Mouse (Mus musculus): ENCODE data around the gene Sin3a. TPM values are rescaled to one million over a fixed set of nuclear protein-coding genes. Genes with fewer than 3 reads are reported as not detected.

Sin3a gene
- polyA plus RNA-seq, 1 experiment from 2014 or later, result 33.8 TPM

DNA sequence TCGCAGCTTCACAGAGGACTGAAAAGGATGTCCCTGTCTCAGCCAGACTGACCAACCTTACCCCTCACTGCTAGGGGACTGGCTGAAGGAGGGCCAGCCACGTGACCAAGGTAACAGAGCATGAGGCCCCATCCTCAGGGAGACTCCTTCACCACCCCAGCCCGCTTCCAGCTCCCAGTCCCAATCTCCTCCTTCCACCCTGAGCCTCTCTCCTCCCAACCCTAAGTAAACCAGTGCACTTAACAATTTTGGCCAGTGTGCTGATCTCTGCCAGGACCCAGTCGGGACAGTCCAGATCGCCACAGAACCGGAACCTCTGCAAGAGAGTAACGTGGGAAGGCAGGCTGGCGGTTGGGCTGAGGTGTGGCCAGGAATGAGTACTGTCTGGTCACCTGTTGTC lies 85.0 kb downstream of the Sin3a start:
- Histone ChIP-seq H3K36me3 (ENCODE audit: poor library complexity, severe bottlenecking) (peaks cover 18% of the 10 kb centered on the region), H3K4me2 (peak overlapping the region; percentile 79), H3K4me3 (peak overlapping the region; percentile 86; the same call in 1 of the 2 replicates), H3K4me1 (peaks cover 15% of the 10 kb centered on the region), H3K9me3 (replicated peaks) (no peaks in the 10 kb centered on the region), H3K9ac (0 out of 2 replicates have a peak overlapping the region, but pooled peaks have one; percentile 6), H3K27me3 (peaks cover 5% of the 10 kb centered on the region; the same call in 1 of the 2 replicates), H3K27ac (no peak overlapping the region)
- 85% methylated on average over 8 of the region's 8 CpGs for WGBS
- ATAC-seq, result no peak

GRCm38 (mm10) chr9:57157499-57157898 lies 85.7 kb downstream of the Sin3a start:
- Histone ChIP-seq H3K9me3 (replicated peaks) (no peaks in the 10 kb centered on the region), H3K27me3 (peaks cover 5% of the 10 kb centered on the region; the same call in 1 of the 2 replicates), H3K4me3 (peak overlapping the region; percentile 86), H3K4me2 (peak overlapping the region; percentile 79), H3K9ac (peak overlapping the region; percentile 85), H3K4me1 (peaks cover 15% of the 10 kb centered on the region), H3K36me3 (ENCODE audit: poor library complexity, severe bottlenecking) (peaks cover 18% of the 10 kb centered on the region), H3K27ac (no peak overlapping the region)
- no peak for ATAC-seq
- WGBS, result 29% methylated on average over 13 of the region's 13 CpGs

DNA sequence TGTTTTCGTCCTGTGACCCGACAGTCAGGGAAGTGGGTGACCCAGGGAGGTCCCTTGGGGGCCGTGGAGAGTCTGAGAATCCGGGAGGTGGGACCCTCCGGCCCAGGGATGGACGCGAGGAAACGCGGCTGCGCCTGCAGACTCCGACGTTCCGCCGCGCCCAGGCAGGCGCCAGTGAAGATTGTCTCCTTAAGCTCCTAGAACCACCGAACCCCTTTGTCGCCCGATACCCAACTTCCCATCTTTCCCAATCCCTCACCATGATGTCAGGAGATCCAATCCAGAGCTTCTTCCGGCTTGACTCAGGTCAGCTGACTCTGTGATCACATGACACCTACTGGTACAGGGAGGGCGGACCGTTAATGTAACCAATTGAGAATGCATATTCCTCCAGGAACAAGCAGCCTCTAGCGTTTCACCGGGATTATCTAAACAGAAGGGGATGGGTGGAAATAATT lies 86.2 kb downstream of the Sin3a start, which contains the start of gene Commd4:
TSS of gene Commd4 (minus strand) at position 319 of the 458 bp plus-strand sequence.
- Histone ChIP-seq H3K9ac (peak within 1 kb of the TSS; percentile 85), H3K27me3 (peaks cover 5% of the 10 kb centered on the region; the same call in 1 of the 2 replicates), H3K4me2 (peak within 1 kb of the TSS; percentile 79), H3K36me3 (ENCODE audit: poor library complexity, severe bottlenecking) (peaks cover 18% of the 10 kb centered on the region), H3K4me3 (peak within 1 kb of the TSS; percentile 86), H3K4me1 (peaks cover 15% of the 10 kb centered on the region), H3K27ac (peak within 1 kb of the TSS; percentile 51), H3K9me3 (replicated peaks) (no peaks in the 10 kb centered on the region)
- under 1% methylated on average over 24 of the region's 24 CpGs for WGBS
- ATAC-seq, result peak; percentile 96

- H3K9ac ChIP-seq, result peak overlapping the region; percentile 85
- H3K4me1 ChIP-seq, result peaks cover 15% of the 10 kb centered on the region
- no peaks in the 10 kb centered on the region for H3K9me3 ChIP-seq (replicated peaks)
- peaks cover 18% of the 10 kb centered on the region for H3K36me3 ChIP-seq (ENCODE audit: poor library complexity, severe bottlenecking)
- peak overlapping the region; percentile 79 for H3K4me2 ChIP-seq
- no peak overlapping the region; the same call in 1 of the 2 replicates for H3K27ac ChIP-seq
- WGBS, result 43% methylated on average over 11 of the region's 11 CpGs
- peak overlapping the region; percentile 86 for H3K4me3 ChIP-seq
- ATAC-seq, result peak; percentile 43
- H3K27me3 ChIP-seq, result peaks cover 5% of the 10 kb centered on the region; the same call in 1 of the 2 replicates
Observed at GRCm38 (mm10) chr9:57158506-57158905, 86.7 kb downstream of the Sin3a start.

- no peaks in the 10 kb centered on the region for H3K36me3 ChIP-seq (ENCODE audit: poor library complexity, severe bottlenecking)
- H3K4me2 ChIP-seq, result no peak overlapping the region
- no peak overlapping the region for H3K4me3 ChIP-seq
- H3K4me1 ChIP-seq, result peaks cover 3% of the 10 kb centered on the region
- no peak for ATAC-seq
- peaks cover 5% of the 10 kb centered on the region; the same call in 1 of the 2 replicates for H3K27me3 ChIP-seq
- WGBS, result 26% methylated on average over 3 of the region's 3 CpGs
- no peaks in the 10 kb centered on the region for H3K9me3 ChIP-seq (replicated peaks)
- H3K27ac ChIP-seq, result no peak overlapping the region
- no peak overlapping the region for H3K9ac ChIP-seq
Observed at GRCm38 (mm10) chr9:57162496-57162895, 90.7 kb downstream of the Sin3a start.

DNA sequence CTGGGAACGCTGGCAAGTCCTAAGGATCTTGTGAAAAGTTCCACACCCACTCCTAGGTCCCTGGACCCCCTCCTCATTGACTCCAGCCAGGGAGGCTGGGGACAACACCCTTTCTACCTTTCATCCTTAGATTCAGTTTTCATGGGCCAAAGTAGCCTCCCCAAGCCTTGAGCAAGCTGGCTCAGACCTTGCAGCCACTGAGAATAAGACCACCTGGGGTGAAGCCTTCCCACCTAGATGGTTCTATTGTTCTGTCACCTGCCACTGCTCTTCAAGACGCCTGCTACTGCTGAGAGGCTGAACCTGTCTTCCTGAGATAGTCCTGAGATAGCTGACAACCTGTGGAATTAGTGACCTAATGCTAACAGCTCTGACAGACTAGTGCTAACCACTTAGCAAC lies 91.3 kb downstream of the Sin3a start:
- H3K4me2 ChIP-seq, result no peak overlapping the region
- H3K9me3 ChIP-seq (replicated peaks), result no peaks in the 10 kb centered on the region
- WGBS, result 43% methylated on average over 2 of the region's 2 CpGs

DNA sequence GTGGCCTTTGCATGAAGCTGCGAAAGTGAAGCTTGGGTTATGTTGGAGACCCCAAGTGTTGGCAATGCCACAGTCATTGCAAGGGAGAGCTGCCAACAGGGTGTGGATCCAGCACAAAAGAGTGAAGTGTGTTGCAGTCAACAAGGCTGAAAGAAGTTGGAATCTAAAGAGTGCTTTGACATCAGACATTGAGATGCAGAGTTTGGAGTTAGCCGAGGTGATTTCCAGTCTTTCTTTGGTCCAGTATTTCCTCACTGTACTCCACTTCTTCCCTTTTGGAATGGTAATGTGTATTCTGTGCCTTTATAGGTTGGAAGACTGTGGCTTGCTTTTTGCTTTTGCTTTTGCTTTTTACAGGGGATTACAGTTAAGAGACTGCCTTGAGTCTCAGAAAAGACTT lies 94.3 kb downstream of the Sin3a start:
- Histone ChIP-seq H3K4me1 (no peaks in the 10 kb centered on the region), H3K27me3 (0 out of 2 replicates have a peak, but pooled peaks cover 3% of the 10 kb centered on the region), H3K36me3 (ENCODE audit: poor library complexity, severe bottlenecking) (no peaks in the 10 kb centered on the region), H3K9me3 (replicated peaks) (no peaks in the 10 kb centered on the region), H3K27ac (no peak overlapping the region), H3K4me2 (no peak overlapping the region), H3K4me3 (no peak overlapping the region), H3K9ac (no peak overlapping the region)
- 85% methylated on average over 2 of the region's 2 CpGs for WGBS
- ATAC-seq, result no peak

More for the DNA sequence above, 91.3 kb downstream of the Sin3a start:
- no peak overlapping the region for H3K4me3 ChIP-seq
- H3K27me3 ChIP-seq, result peaks cover 5% of the 10 kb centered on the region; the same call in 1 of the 2 replicates
- no peaks in the 10 kb centered on the region for H3K36me3 ChIP-seq (ENCODE audit: poor library complexity, severe bottlenecking)
- ATAC-seq, result no peak
- H3K9ac ChIP-seq, result no peak overlapping the region
- H3K27ac ChIP-seq, result no peak overlapping the region
- no peaks in the 10 kb centered on the region; the same call in 1 of the 2 replicates for H3K4me1 ChIP-seq

GRCm38 (mm10) chr9:57168411-57168810 lies 96.6 kb downstream of the Sin3a start:
- 0 out of 2 replicates have a peak, but pooled peaks cover 3% of the 10 kb centered on the region for H3K27me3 ChIP-seq
- no peak overlapping the region for H3K4me3 ChIP-seq
- 89% methylated on average over 5 of the region's 5 CpGs for WGBS
- no peaks in the 10 kb centered on the region for H3K36me3 ChIP-seq (ENCODE audit: poor library complexity, severe bottlenecking)
- H3K27ac ChIP-seq, result no peak overlapping the region
- H3K4me2 ChIP-seq, result no peak overlapping the region
- no peak overlapping the region for H3K9ac ChIP-seq
- no peaks in the 10 kb centered on the region for H3K9me3 ChIP-seq (replicated peaks)
- no peak for ATAC-seq
- no peaks in the 10 kb centered on the region for H3K4me1 ChIP-seq

Other genes with a start within 250 kb of the Sin3a start
- 0.44 TPM in 1 of 2 replicates, not detected in the other for gene Odf3l1, start 207.4 kb upstream of the Sin3a start, polyA plus RNA-seq (2015; fragmentation: Nextera tagmentation; extraction: Ambion mirVana)
- gene Cspg4, start 207.0 kb upstream of the Sin3a start, polyA plus RNA-seq (2015; fragmentation: Nextera tagmentation; extraction: Ambion mirVana), result 3.0 and 3.1 TPM in 2 replicates
- 2.6 TPM in 2 replicates for gene Snx33, start 143.7 kb upstream of the Sin3a start, polyA plus RNA-seq (2015; fragmentation: Nextera tagmentation; extraction: Ambion mirVana)
- 86.6 and 89.0 TPM in 2 replicates for gene Imp3, start 134.6 kb upstream of the Sin3a start, polyA plus RNA-seq (2015; fragmentation: Nextera tagmentation; extraction: Ambion mirVana)
- gene Snupn, start 121.2 kb upstream of the Sin3a start, polyA plus RNA-seq (2015; fragmentation: Nextera tagmentation; extraction: Ambion mirVana), result 30.0 and 33.7 TPM in 2 replicates
- gene Ptpn9, start 77.1 kb upstream of the Sin3a start, polyA plus RNA-seq (2015; fragmentation: Nextera tagmentation; extraction: Ambion mirVana), result 20.0 and 20.7 TPM in 2 replicates
- 51.6 and 54.3 TPM in 2 replicates for gene Man2c1, start 58.6 kb downstream of the Sin3a start, polyA plus RNA-seq (2015; fragmentation: Nextera tagmentation; extraction: Ambion mirVana)
- 6.5 and 8.2 TPM in 2 replicates for gene Neil1, start 76.3 kb downstream of the Sin3a start, polyA plus RNA-seq (2015; fragmentation: Nextera tagmentation; extraction: Ambion mirVana)
- 155 and 164 TPM in 2 replicates for gene Commd4, start 86.3 kb downstream of the Sin3a start, polyA plus RNA-seq (2015; fragmentation: Nextera tagmentation; extraction: Ambion mirVana)
- gene Trcg1, start 164.5 kb downstream of the Sin3a start, polyA plus RNA-seq (2015; fragmentation: Nextera tagmentation; extraction: Ambion mirVana), result not detected in 2 replicates
- gene 1700017B05Rik, start 190.6 kb downstream of the Sin3a start, polyA plus RNA-seq (2015; fragmentation: Nextera tagmentation; extraction: Ambion mirVana), result 5.8 and 8.0 TPM in 2 replicates